Mouse (Mus musculus): ENCODE data around the gene Oxnad1.

DNA sequence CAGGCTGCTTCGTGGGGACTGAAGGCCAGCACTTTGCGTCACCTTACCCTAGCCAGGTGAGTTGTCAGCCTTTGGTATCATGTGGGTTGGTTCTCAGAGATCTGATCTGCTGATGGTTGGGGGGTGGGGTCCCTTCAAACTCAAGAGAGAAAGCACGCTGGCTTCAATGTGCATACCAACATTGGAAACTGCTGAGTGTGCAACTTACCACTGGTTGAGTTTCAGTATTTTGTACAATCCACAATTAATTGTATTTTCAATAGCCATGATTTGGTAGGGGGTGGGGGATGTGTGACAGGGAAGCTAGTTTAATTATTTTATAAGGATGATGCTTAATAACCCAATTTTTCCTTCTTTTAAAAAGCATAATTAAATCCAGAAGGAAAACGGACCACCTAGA lies 6.5 kb downstream of the Oxnad1 start:
- TF ChIP-seq CTCF (IDR thresholded peaks at IDR 0.05; ENCODE audit: borderline replicate concordance, insufficient read depth, low read depth, low read length) (no peak), POLR2A (IDR thresholded peaks at IDR 0.05; ENCODE audit: borderline replicate concordance, insufficient read depth, low read length) (no peak)
